Mouse (Mus musculus) forebrain, embryonic 15.5 days (tissue): ENCODE data around the gene Mindy2. TPM values are rescaled to one million over a fixed set of nuclear protein-coding genes. Genes with fewer than 3 reads are reported as not detected.
A peak's percentile ranks its signal among the peaks of the same experiment; 100 is the strongest.

Experiments
- ATAC-seq: fragments of 200-750 bp; cut with Nextera tagmentation; replicated peaks from 2 replicates; pipeline ENCODE4 v1.8.0; 2017; ENCODE audit warnings: mild to moderate bottlenecking, moderate TSS enrichment, moderate library complexity
- H3K27ac ChIP-seq: fragments of 300-500 bp; sonication (generic); replicated peaks from 2 replicates; pipeline ENCODE4 v1.5.1; 2015; ENCODE audit warnings: mild to moderate bottlenecking, inconsistent platforms
- H3K27me3 ChIP-seq: fragments of 300-500 bp; sonication (generic); 2 replicates; pipeline ENCODE4 v1.6.1; 2015; ENCODE audit warnings: inconsistent platforms
- H3K36me3 ChIP-seq: fragments of 300-500 bp; sonication (generic); 2 replicates; pipeline ENCODE4 v1.6.1; 2015; ENCODE audit warnings: mild to moderate bottlenecking, inconsistent platforms
- H3K4me1 ChIP-seq: fragments of 300-500 bp; sonication (generic); 2 replicates; pipeline ENCODE4 v1.6.1; 2015; ENCODE audit warnings: inconsistent platforms
- H3K4me2 ChIP-seq: fragments of 300-500 bp; sonication (generic); replicated peaks from 2 replicates; pipeline ENCODE4 v1.6.1; 2015; ENCODE audit warnings: mild to moderate bottlenecking, inconsistent platforms
- H3K4me3 ChIP-seq: fragments of 300-500 bp; sonication (generic); 2 replicates; pipeline ENCODE4 v1.5.1; 2015; ENCODE audit warnings: mild to moderate bottlenecking, inconsistent platforms
- H3K9ac ChIP-seq: fragments of 300-500 bp; sonication (generic); replicated peaks from 2 replicates; pipeline ENCODE4 v1.6.1; 2015; ENCODE audit warnings: mild to moderate bottlenecking, inconsistent platforms
- H3K9me3 ChIP-seq: fragments of 300-500 bp; sonication (generic); 2 replicates; pipeline ENCODE4 v1.6.1; 2016; ENCODE audit warnings: inconsistent platforms
- WGBS: fragments of 180-500 bp; shearing (Covaris S2); methylation state at CpG from one replicate; pipeline ENCODE4 v1.1.7; 2015; ENCODE audit warnings: mixed read lengths; 5-methylcytosine and 5-hydroxymethylcytosine counted together
- polyA plus RNA-seq: library from polyadenylated mRNA; unstranded; fragments of >200 nt; fragmentation: Nextera tagmentation; extraction: Ambion mirVana; gene quantifications from 2 replicates; pipeline ENCODE4 v1.2.1, GENCODE M21; 2015

The Mindy2 gene
- polyA plus RNA-seq = 16.6 and 19.4 TPM in 2 replicates

- 2% methylated on average over 53 of the region's 67 CpGs for WGBS
- peak within 1 kb of the TSS; percentile 90 for H3K4me3 ChIP-seq
- peak within 1 kb of the TSS; percentile 70 for H3K4me2 ChIP-seq
- peaks cover 33% of the 10 kb centered on the region for H3K4me1 ChIP-seq
- H3K9ac ChIP-seq = peak within 1 kb of the TSS; percentile 94
- H3K27ac ChIP-seq = peak within 1 kb of the TSS; percentile 95
- no peaks in the 10 kb centered on the region for H3K36me3 ChIP-seq
- no peaks in the 10 kb centered on the region for H3K9me3 ChIP-seq
- ATAC-seq = peak; percentile 96
- no peaks in the 10 kb centered on the region for H3K27me3 ChIP-seq
Measured at GRCm38 (mm10) chr9:70657013-70657967, at the start of gene Mindy2. Mindy2 (minus strand) TSS chr9:70657174.

GRCm38 (mm10) chr9:70706444-70706843 is 49.5 kb upstream of the Mindy2 start:
- Histone ChIP-seq H3K4me3 (no peak overlapping the region), H3K4me2 (no peak overlapping the region), H3K27ac (no peak overlapping the region), H3K27me3 (no peaks in the 10 kb centered on the region), H3K4me1 (no peaks in the 10 kb centered on the region), H3K9me3 (no peaks in the 10 kb centered on the region), H3K36me3 (no peaks in the 10 kb centered on the region), H3K9ac (no peak overlapping the region)
- WGBS = 97% methylated on average over 1 of the region's 1 CpGs
- ATAC-seq = no peak

GRCm38 (mm10) chr9:70703597-70704203 is 46.7 kb upstream of the Mindy2 start:
- Histone ChIP-seq H3K4me2 (no peak overlapping the region), H3K9me3 (no peaks in the 10 kb centered on the region), H3K36me3 (no peaks in the 10 kb centered on the region), H3K4me3 (no peak overlapping the region), H3K27me3 (no peaks in the 10 kb centered on the region), H3K9ac (no peak overlapping the region), H3K4me1 (peaks cover 3% of the 10 kb centered on the region; the same call in 1 of the 2 replicates), H3K27ac (no peak overlapping the region)
- 96% methylated on average over 5 of the region's 5 CpGs for WGBS
- no peak for ATAC-seq

- WGBS = 91% methylated on average over 1 of the region's 1 CpGs
- no peak for ATAC-seq
Measured at GRCm38 (mm10) chr9:70698090-70698489, 41.1 kb upstream of the Mindy2 start.

GRCm38 (mm10) chr9:70695723-70696122 is 38.7 kb upstream of the Mindy2 start:
- Histone ChIP-seq H3K27ac (no peak overlapping the region), H3K4me2 (no peak overlapping the region), H3K9ac (no peak overlapping the region), H3K36me3 (no peaks in the 10 kb centered on the region), H3K9me3 (no peaks in the 10 kb centered on the region), H3K4me3 (no peak overlapping the region), H3K27me3 (no peaks in the 10 kb centered on the region), H3K4me1 (peaks cover 3% of the 10 kb centered on the region; the same call in 1 of the 2 replicates)
- ATAC-seq = no peak
- WGBS = 91% methylated on average over 2 of the region's 2 CpGs

More at GRCm38 (mm10) chr9:70698090-70698489, 41.1 kb upstream of the Mindy2 start:
- Histone ChIP-seq H3K36me3 (no peaks in the 10 kb centered on the region), H3K4me1 (peaks cover 3% of the 10 kb centered on the region; the same call in 1 of the 2 replicates), H3K27ac (no peak overlapping the region), H3K9me3 (no peaks in the 10 kb centered on the region), H3K9ac (no peak overlapping the region), H3K27me3 (no peaks in the 10 kb centered on the region), H3K4me2 (no peak overlapping the region), H3K4me3 (no peak overlapping the region)

- WGBS = 86% methylated on average over 2 of the region's 2 CpGs
- H3K4me2 ChIP-seq = no peak overlapping the region
- no peak for ATAC-seq
Measured at GRCm38 (mm10) chr9:70691772-70692693, 35.1 kb upstream of the Mindy2 start.

GRCm38 (mm10) chr9:70690579-70690978 is 33.6 kb upstream of the Mindy2 start:
- H3K27me3 ChIP-seq = no peaks in the 10 kb centered on the region
- no peaks in the 10 kb centered on the region for H3K4me1 ChIP-seq
- no peak overlapping the region for H3K4me3 ChIP-seq
- H3K36me3 ChIP-seq = no peaks in the 10 kb centered on the region
- ATAC-seq = no peak
- H3K4me2 ChIP-seq = no peak overlapping the region
- no peak overlapping the region for H3K27ac ChIP-seq
- no peak overlapping the region for H3K9ac ChIP-seq
- no peaks in the 10 kb centered on the region for H3K9me3 ChIP-seq

More at GRCm38 (mm10) chr9:70691772-70692693, 35.1 kb upstream of the Mindy2 start:
- Histone ChIP-seq H3K4me1 (no peaks in the 10 kb centered on the region), H3K27me3 (no peaks in the 10 kb centered on the region), H3K27ac (no peak overlapping the region), H3K9me3 (no peaks in the 10 kb centered on the region), H3K4me3 (no peak overlapping the region), H3K36me3 (no peaks in the 10 kb centered on the region), H3K9ac (no peak overlapping the region)

GRCm38 (mm10) chr9:70689926-70690325 is 33.0 kb upstream of the Mindy2 start:
- Histone ChIP-seq H3K4me2 (no peak overlapping the region), H3K9ac (no peak overlapping the region), H3K9me3 (no peaks in the 10 kb centered on the region), H3K36me3 (no peaks in the 10 kb centered on the region), H3K27me3 (no peaks in the 10 kb centered on the region), H3K27ac (no peak overlapping the region), H3K4me3 (no peak overlapping the region), H3K4me1 (no peaks in the 10 kb centered on the region)
- no peak for ATAC-seq
- 67% methylated on average over 3 of the region's 3 CpGs for WGBS

GRCm38 (mm10) chr9:70688301-70688968 is 31.5 kb upstream of the Mindy2 start:
- no peak for ATAC-seq
- Histone ChIP-seq H3K27ac (no peak overlapping the region), H3K9ac (no peak overlapping the region), H3K4me3 (no peak overlapping the region), H3K4me2 (no peak overlapping the region), H3K27me3 (no peaks in the 10 kb centered on the region), H3K4me1 (no peaks in the 10 kb centered on the region), H3K9me3 (no peaks in the 10 kb centered on the region), H3K36me3 (no peaks in the 10 kb centered on the region)
- 90% methylated on average over 2 of the region's 2 CpGs for WGBS

- no peaks in the 10 kb centered on the region for H3K36me3 ChIP-seq
- 91% methylated on average over 1 of the region's 1 CpGs for WGBS
- H3K27me3 ChIP-seq = no peaks in the 10 kb centered on the region
- H3K4me3 ChIP-seq = no peak overlapping the region
- H3K27ac ChIP-seq = no peak overlapping the region
- peaks cover 24% of the 10 kb centered on the region for H3K4me1 ChIP-seq
- no peaks in the 10 kb centered on the region for H3K9me3 ChIP-seq
- H3K4me2 ChIP-seq = no peak overlapping the region
- no peak for ATAC-seq
- H3K9ac ChIP-seq = no peak overlapping the region
Measured at GRCm38 (mm10) chr9:70682202-70682601, 25.2 kb upstream of the Mindy2 start.
